Mouse (Mus musculus) embryonic facial prominence, embryonic 10.5 days (tissue): ENCODE measurements around the gene Glrp1. TPM values are rescaled to one million over a fixed set of nuclear protein-coding genes. Genes with fewer than 3 reads are reported as not detected.
A peak's percentile ranks its signal among the peaks of the same experiment; 100 is the strongest.

Experiments used
- DNase-seq: peaks from one replicate; pipeline ENCODE4 v3.0.0-alpha.2; 2017; ENCODE audit warnings: low spot score
- H3K27ac ChIP-seq: fragments of 300-500 bp; sonication (generic); replicated peaks from 2 replicates; pipeline ENCODE4 v1.5.1; 2016; ENCODE audit warnings: mild to moderate bottlenecking
- H3K27me3 ChIP-seq: fragments of 300-500 bp; sonication (generic); replicated peaks from 2 replicates; pipeline ENCODE4 v1.6.1; 2016; ENCODE audit warnings: low read depth, mild to moderate bottlenecking; ENCODE audit not compliant: poor library complexity, severe bottlenecking
- H3K36me3 ChIP-seq: fragments of 300-500 bp; sonication (generic); replicated peaks from 2 replicates; pipeline ENCODE4 v1.6.1; 2016; ENCODE audit warnings: mild to moderate bottlenecking, moderate library complexity
- H3K4me1 ChIP-seq: fragments of 300-500 bp; sonication (generic); 2 replicates; pipeline ENCODE4 v1.6.1; 2016
- H3K4me3 ChIP-seq: fragments of 300-500 bp; sonication (generic); 2 replicates; pipeline ENCODE4 v1.5.1; 2016; ENCODE audit warnings: mild to moderate bottlenecking, moderate library complexity
- H3K9me3 ChIP-seq: fragments of 300-500 bp; sonication (generic); 2 replicates; pipeline ENCODE4 v1.6.1; 2016; ENCODE audit warnings: mild to moderate bottlenecking
- WGBS: fragments of 180-500 bp; shearing (Covaris S2); methylation state at CpG from one replicate; pipeline ENCODE4 v1.1.7; 2016; 5-methylcytosine and 5-hydroxymethylcytosine counted together
- polyA plus RNA-seq: library from polyadenylated mRNA; unstranded; fragments of >200 nt; fragmentation: Nextera tagmentation; extraction: Ambion mirVana; gene quantifications from 2 replicates; pipeline ENCODE4 v1.2.1, GENCODE M21; 2016

Gene Glrp1
- polyA plus RNA-seq, 1 experiment from 2014 or later, result 0.12 TPM

- 84% methylated on average over 3 of the region's 3 CpGs for WGBS
- no peaks in the 10 kb centered on the region for H3K9me3 ChIP-seq
- H3K4me1 ChIP-seq, result 0 out of 2 replicates have a peak, but pooled peaks cover 6% of the 10 kb centered on the region
- H3K36me3 ChIP-seq, result no peaks in the 10 kb centered on the region
- peak overlapping the region; percentile 44; the same call in 1 of the 2 replicates for H3K27ac ChIP-seq
- no peak for DNase-seq
- H3K27me3 ChIP-seq, result no peaks in the 10 kb centered on the region
- H3K4me3 ChIP-seq, result no peak overlapping the region
These were observed 15.8 kb upstream of the Glrp1 start for GRCm38 (mm10) chr1:88525622-88526021.

- no peak overlapping the region for H3K4me3 ChIP-seq
- 0 out of 2 replicates have a peak, but pooled peaks cover 5% of the 10 kb centered on the region for H3K4me1 ChIP-seq
- WGBS, result 90% methylated on average over 11 of the region's 11 CpGs
- no peak for DNase-seq
- H3K36me3 ChIP-seq, result no peaks in the 10 kb centered on the region
- H3K9me3 ChIP-seq, result no peaks in the 10 kb centered on the region
- no peaks in the 10 kb centered on the region for H3K27me3 ChIP-seq
- no peak overlapping the region for H3K27ac ChIP-seq
These were observed 11.4 kb upstream of the Glrp1 start for GRCm38 (mm10) chr1:88521170-88521747.

GRCm38 (mm10) chr1:88513613-88514012 lies 3.7 kb upstream of the Glrp1 start:
- Histone ChIP-seq H3K27ac (no peak overlapping the region), H3K4me3 (no peak overlapping the region), H3K9me3 (no peaks in the 10 kb centered on the region), H3K27me3 (no peaks in the 10 kb centered on the region), H3K36me3 (no peaks in the 10 kb centered on the region), H3K4me1 (no peaks in the 10 kb centered on the region)
- 79% methylated on average over 5 of the region's 5 CpGs for WGBS
- no peak for DNase-seq

- H3K27ac ChIP-seq, result no peak overlapping the region
- WGBS, result 81% methylated on average over 8 of the region's 8 CpGs
- H3K4me1 ChIP-seq, result peaks cover 27% of the 10 kb centered on the region
- H3K4me3 ChIP-seq, result no peak overlapping the region
- H3K9me3 ChIP-seq, result no peaks in the 10 kb centered on the region
- H3K27me3 ChIP-seq, result peaks cover 9% of the 10 kb centered on the region; the same call in 1 of the 2 replicates
- no peak for DNase-seq
- no peaks in the 10 kb centered on the region for H3K36me3 ChIP-seq
These were observed 2.0 kb downstream of the Glrp1 start for GRCm38 (mm10) chr1:88507886-88508285.

- no peaks in the 10 kb centered on the region for H3K9me3 ChIP-seq
- no peak overlapping the region for H3K27ac ChIP-seq
- no peak for DNase-seq
- H3K27me3 ChIP-seq, result peaks cover 9% of the 10 kb centered on the region; the same call in 1 of the 2 replicates
- no peaks in the 10 kb centered on the region for H3K36me3 ChIP-seq
- no peak overlapping the region for H3K4me3 ChIP-seq
- 87% methylated on average over 5 of the region's 5 CpGs for WGBS
- peaks cover 27% of the 10 kb centered on the region for H3K4me1 ChIP-seq
These were observed 2.7 kb downstream of the Glrp1 start for GRCm38 (mm10) chr1:88507214-88507613.

- no peak overlapping the region for H3K27ac ChIP-seq
- peaks cover 27% of the 10 kb centered on the region for H3K4me1 ChIP-seq
- 81% methylated on average over 5 of the region's 5 CpGs for WGBS
- DNase-seq, result no peak
- peaks cover 9% of the 10 kb centered on the region; the same call in 1 of the 2 replicates for H3K27me3 ChIP-seq
- no peaks in the 10 kb centered on the region for H3K36me3 ChIP-seq
- H3K4me3 ChIP-seq, result no peak overlapping the region
- H3K9me3 ChIP-seq, result no peaks in the 10 kb centered on the region
These were observed 3.5 kb downstream of the Glrp1 start for GRCm38 (mm10) chr1:88506412-88506811.

GRCm38 (mm10) chr1:88505697-88506096 lies 4.2 kb downstream of the Glrp1 start:
- Histone ChIP-seq H3K9me3 (no peaks in the 10 kb centered on the region), H3K27ac (0 out of 2 replicates have a peak overlapping the region, but pooled peaks have one; percentile 3), H3K36me3 (no peaks in the 10 kb centered on the region), H3K27me3 (peaks cover 9% of the 10 kb centered on the region; the same call in 1 of the 2 replicates), H3K4me1 (peaks cover 27% of the 10 kb centered on the region), H3K4me3 (no peak overlapping the region)
- no peak for DNase-seq
- 78% methylated on average over 6 of the region's 6 CpGs for WGBS

- Histone ChIP-seq H3K27ac (no peak overlapping the region), H3K4me3 (no peak overlapping the region), H3K4me1 (peaks cover 27% of the 10 kb centered on the region), H3K9me3 (no peaks in the 10 kb centered on the region), H3K36me3 (no peaks in the 10 kb centered on the region), H3K27me3 (peaks cover 9% of the 10 kb centered on the region; the same call in 1 of the 2 replicates)
- DNase-seq, result no peak
- 25% methylated on average over 7 of the region's 7 CpGs for WGBS
These were observed 5.3 kb downstream of the Glrp1 start for GRCm38 (mm10) chr1:88504531-88504945.

GRCm38 (mm10) chr1:88502822-88503221 lies 7.0 kb downstream of the Glrp1 start:
- DNase-seq, result no peak
- no peak overlapping the region for H3K4me3 ChIP-seq
- no peaks in the 10 kb centered on the region for H3K9me3 ChIP-seq
- peaks cover 27% of the 10 kb centered on the region for H3K4me1 ChIP-seq
- no peaks in the 10 kb centered on the region for H3K36me3 ChIP-seq
- no peak overlapping the region for H3K27ac ChIP-seq
- peaks cover 9% of the 10 kb centered on the region; the same call in 1 of the 2 replicates for H3K27me3 ChIP-seq
- 88% methylated on average over 1 of the region's 1 CpGs for WGBS

GRCm38 (mm10) chr1:88499230-88499737 lies 10.6 kb downstream of the Glrp1 start:
- DNase-seq, result no peak
- Histone ChIP-seq H3K4me1 (peaks cover 5% of the 10 kb centered on the region), H3K27ac (no peak overlapping the region), H3K9me3 (no peaks in the 10 kb centered on the region), H3K36me3 (no peaks in the 10 kb centered on the region), H3K4me3 (no peak overlapping the region), H3K27me3 (peaks cover 9% of the 10 kb centered on the region; the same call in 1 of the 2 replicates)
- WGBS, result 81% methylated on average over 11 of the region's 11 CpGs

GRCm38 (mm10) chr1:88497407-88497806 lies 12.5 kb downstream of the Glrp1 start:
- Histone ChIP-seq H3K4me3 (no peak overlapping the region), H3K9me3 (no peaks in the 10 kb centered on the region), H3K27ac (no peak overlapping the region), H3K4me1 (no peaks in the 10 kb centered on the region), H3K27me3 (no peaks in the 10 kb centered on the region), H3K36me3 (no peaks in the 10 kb centered on the region)
- DNase-seq, result no peak
- WGBS, result 87% methylated on average over 3 of the region's 3 CpGs

GRCm38 (mm10) chr1:88492415-88492814 lies 17.5 kb downstream of the Glrp1 start:
- Histone ChIP-seq H3K4me1 (peaks cover 7% of the 10 kb centered on the region), H3K9me3 (no peaks in the 10 kb centered on the region), H3K36me3 (no peaks in the 10 kb centered on the region), H3K4me3 (no peak overlapping the region), H3K27me3 (no peaks in the 10 kb centered on the region), H3K27ac (no peak overlapping the region)
- 84% methylated on average over 3 of the region's 3 CpGs for WGBS
- DNase-seq, result no peak
